Mouse (Mus musculus) left cerebral cortex, adult 2 months (tissue): ENCODE measurements around the gene Dgkd. TPM values are rescaled to one million over a fixed set of nuclear protein-coding genes. Genes with fewer than 3 reads are reported as not detected.

ENCODE experiments used
- DNase-seq, 2 experiments: peaks; one replicate each; pipeline ENCODE4 v3.0.0; 2021 to 2022; ENCODE audit warnings: low spot score in 2 of 2, mixed read lengths in 1 of 2; ENCODE audit errors: extremely low spot score in 1 of 2
- H3K27ac ChIP-seq: fragments of 200-600 bp; 2 replicates; pipeline ENCODE4 v1.8.1; 2022
- H3K4me3 ChIP-seq: fragments of 200-600 bp; 2 replicates; pipeline ENCODE4 v1.8.1; 2022
- CTCF ChIP-seq: fragments of 200-600 bp; IDR thresholded peaks from 2 replicates; pipeline ENCODE4 v1.8.1; 2022; ENCODE audit warnings: antibody characterized with exemption, mild to moderate bottlenecking, moderate library complexity
- intact Hi-C: fragments of 180-260 bp; cut with DNase I; formaldehyde crosslinking; loops from one replicate; pipeline ENCODE4 v1.15.1; 2025
- total RNA-seq, 2 experiments: library from RNA; stranded (reverse); gene quantifications; 2 replicates each; pipeline ENCODE4 v1.2.3; 2021

Gene Dgkd
- total RNA-seq, 2 experiments from 2014 or later, result 95.3 to 106 TPM

DNA sequence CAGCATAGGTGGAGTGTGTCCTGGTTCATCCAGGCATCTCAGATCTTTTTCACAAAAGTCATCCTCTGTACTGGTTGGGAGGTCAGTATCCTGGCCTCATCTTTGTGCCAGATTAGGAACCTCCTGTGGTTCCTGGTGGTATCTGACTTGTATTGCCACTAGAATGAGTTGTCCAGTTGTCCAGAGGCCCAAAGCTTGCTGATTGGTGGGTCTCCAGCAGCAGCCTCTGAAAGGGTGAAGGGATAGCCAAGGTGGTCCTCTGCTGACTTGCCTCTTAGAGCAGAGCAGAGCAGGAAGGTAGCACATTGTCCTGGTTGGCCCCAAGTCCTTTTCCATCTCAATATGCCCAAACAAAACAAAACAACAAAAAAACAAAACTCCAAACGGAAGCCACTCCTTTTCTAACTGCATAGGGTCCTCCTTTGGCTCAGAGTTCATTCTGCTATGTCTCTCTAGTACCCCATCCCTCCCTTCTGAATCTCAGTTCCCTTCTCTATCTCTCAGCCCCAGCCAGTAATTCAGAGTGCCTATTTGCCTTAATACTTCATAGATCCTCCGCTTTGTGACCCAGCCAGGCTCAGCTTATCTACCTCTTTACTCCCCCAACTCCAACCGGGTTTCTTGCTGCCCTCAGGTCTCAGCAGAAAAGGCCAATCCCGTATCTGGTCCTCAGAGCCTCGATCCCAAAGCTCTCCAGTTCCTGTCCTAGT is 851 bp upstream of the Dgkd start:
- DNase-seq, result no peak
- intact Hi-C loops, result loop anchor here (2.0 kb wide), 1 partner anchor 59 kb away; no protein-coding TSS in a partner anchor
- TF ChIP-seq CTCF, result no peak
- H3K4me3 ChIP-seq, result peak overlapping the region; percentile 91
- H3K27ac ChIP-seq, result peak overlapping the region; percentile 20

DNA sequence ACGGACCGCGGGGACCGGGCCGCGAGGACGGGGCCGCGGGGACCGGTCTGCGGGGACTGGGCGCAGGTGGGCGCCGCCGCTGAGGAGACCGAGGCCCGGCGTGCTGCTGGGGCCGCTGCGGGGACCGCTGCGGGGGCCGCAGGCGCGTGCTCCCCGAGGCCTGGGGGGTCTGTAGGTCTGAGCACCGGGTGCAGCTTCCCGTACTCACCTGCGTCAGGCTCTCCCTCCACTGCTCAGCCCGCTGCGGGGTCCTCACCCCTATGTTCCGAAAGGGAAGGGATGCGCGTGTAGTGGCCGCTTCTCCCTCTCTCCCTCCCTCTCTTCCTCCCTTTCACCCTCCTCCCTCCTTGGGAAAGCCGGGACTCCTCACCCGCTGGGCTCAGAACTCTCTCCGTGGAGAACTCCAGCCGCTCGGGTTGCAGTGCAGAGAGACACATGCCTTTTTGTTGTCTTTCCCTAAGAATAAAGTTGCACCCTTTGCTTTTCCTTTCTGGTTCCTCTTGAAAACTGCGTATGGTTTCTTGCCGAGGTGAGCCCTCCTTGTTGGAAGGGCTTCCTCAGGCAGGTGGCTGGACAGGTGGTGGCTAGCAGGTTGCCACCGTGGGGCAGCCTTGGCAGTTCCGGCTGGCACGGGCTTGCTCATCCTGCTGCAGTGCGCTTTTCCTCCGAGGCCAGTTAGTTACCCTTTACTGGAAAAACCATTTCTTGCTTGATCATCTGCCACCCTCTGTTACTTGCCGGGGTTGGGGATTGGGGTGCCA is 694 bp downstream of the Dgkd start:
- intact Hi-C loops, result loop anchor here (2.0 kb wide), 2 partner anchors 59 to 61 kb away; no protein-coding TSS in a partner anchor

DNA sequence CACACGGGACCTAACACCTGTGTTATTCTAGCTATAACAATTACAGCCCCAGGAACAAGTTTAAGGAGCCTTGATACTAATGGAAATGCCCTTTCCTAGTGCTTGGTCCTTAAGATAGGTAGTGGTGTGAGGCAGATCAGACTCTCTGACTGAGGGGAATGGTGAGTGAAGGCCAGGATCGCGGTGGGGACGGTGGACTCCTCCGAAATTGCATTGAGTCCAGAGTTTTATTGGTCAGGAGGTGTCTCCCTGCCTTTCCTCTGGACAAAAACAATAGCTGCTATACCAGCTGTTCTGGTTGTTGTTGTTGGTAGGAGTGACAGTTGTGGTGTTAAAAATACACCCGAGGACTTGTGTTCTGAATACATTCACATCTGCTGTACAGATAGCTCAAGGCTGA is 1.3 kb downstream of the Dgkd start:
- intact Hi-C loops, result loop anchor here (2.0 kb wide), 1 partner anchor 58 kb away; no protein-coding TSS in a partner anchor
- peak overlapping the region; percentile 84 for H3K27ac ChIP-seq

More for the DNA sequence above, 694 bp downstream of the Dgkd start:
- Histone ChIP-seq H3K27ac (peak overlapping the region; percentile 84), H3K4me3 (peak overlapping the region; percentile 91)
- peak in 1 of 2 experiments; percentile 43 for DNase-seq
- no peak for TF ChIP-seq CTCF

GRCm38 (mm10) chr1:87854851-87855251 is 1.8 kb downstream of the Dgkd start:
- Histone ChIP-seq H3K4me3 (peak overlapping the region; percentile 91), H3K27ac (peak overlapping the region; percentile 84)
- DNase-seq, result no peak
- intact Hi-C loops, result loop anchor here (2.0 kb wide), 1 partner anchor 58 kb away; no protein-coding TSS in a partner anchor
- TF ChIP-seq CTCF, result no peak

More for the DNA sequence above, 1.3 kb downstream of the Dgkd start:
- no peak for TF ChIP-seq CTCF
- H3K4me3 ChIP-seq, result peak overlapping the region; percentile 91
- no peak for DNase-seq

DNA sequence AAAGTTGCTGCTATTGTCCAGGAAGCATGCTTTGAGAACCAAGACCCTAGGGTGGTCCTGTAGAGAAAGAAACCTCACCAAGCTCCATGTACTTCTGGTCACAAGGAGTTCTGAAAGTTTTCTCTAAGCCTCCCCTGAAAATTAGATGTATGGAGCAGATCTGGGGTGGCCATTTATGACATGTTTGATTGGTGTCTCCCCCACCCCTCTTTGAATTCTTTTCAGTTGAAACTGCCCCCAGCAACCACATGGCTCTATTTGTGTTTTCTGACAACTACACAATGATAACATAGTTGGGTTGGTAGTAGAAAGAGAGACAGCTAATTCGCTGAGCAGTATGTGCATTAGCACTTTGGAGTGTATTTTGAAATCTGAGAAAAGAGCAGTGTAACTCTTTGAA is 2.4 kb downstream of the Dgkd start:
- DNase-seq, result no peak
- intact Hi-C loops, result loop anchor here (2.0 kb wide), 1 partner anchor 57 kb away; no protein-coding TSS in a partner anchor
- no peak overlapping the region for H3K4me3 ChIP-seq
- peak overlapping the region; percentile 84; the same call in 1 of the 2 replicates for H3K27ac ChIP-seq
- TF ChIP-seq CTCF, result no peak

DNA sequence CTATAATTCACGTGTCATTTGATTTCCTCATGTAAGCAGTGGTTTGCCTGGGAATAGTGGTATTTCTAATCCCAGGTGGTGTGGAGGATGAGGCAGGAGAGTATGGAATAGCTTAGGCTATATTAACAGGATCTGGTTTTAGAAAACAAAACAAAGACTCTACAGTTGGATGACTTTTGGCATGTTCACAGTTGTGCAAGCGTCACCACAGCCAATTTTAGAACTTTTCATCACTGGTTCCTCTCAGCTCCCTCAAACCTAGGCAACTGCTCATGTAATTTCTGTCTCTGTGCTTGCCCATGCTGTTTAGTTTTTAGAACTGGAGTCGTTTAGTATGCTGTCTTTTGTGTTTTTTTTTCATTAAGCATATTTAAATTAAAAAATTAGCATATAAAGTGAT is 3.7 kb downstream of the Dgkd start:
- no peak for TF ChIP-seq CTCF
- H3K4me3 ChIP-seq, result no peak overlapping the region
- DNase-seq, result no peak
- peak overlapping the region; percentile 36; the same call in 1 of the 2 replicates for H3K27ac ChIP-seq
- intact Hi-C loops, result no loop called here

DNA sequence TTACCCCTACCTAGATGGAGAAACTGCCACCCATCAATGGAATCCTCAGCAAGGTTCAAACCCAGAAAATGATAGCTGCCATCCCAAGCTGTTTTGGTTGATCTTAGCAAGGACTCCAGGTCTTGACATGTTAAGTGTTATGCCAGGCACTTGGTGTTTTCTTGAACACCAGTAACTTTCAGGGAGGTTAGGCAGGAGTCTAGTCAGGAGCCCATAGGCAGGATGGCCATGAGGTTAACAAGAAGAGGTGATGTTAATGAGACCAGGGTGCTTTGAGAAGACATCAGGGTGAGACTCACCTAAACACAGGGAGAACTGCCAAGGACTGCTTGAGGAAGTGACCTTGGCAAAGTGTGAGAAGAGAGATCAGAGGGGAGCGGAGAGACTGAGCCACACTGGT is 4.9 kb downstream of the Dgkd start:
- DNase-seq, result no peak
- Histone ChIP-seq H3K27ac (no peak overlapping the region), H3K4me3 (no peak overlapping the region)
- TF ChIP-seq CTCF, result no peak
- intact Hi-C loops, result no loop called here

GRCm38 (mm10) chr1:87858529-87858928 is 5.4 kb downstream of the Dgkd start:
- TF ChIP-seq CTCF, result no peak
- Histone ChIP-seq H3K27ac (no peak overlapping the region), H3K4me3 (no peak overlapping the region)
- no peak for DNase-seq
- intact Hi-C loops, result no loop called here

DNA sequence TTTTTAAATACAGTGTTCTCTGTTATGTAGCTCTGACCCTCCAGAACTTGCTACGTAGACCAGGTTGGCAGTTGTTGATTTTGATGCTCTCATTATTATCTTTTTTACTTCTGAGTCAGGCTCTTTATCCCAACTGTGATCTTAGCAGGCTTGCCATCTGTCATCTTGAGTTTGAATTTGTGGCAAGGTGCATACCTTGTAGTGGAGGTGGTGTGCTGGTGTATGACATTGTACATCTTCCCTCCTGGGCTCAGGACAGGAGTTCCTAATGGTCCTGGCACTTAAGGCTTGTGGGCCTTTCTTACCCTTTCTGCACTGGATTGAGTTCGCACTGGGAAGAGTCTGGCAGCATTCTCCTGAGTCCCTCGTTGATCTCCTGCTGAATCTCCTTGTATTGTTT is 10.5 kb downstream of the Dgkd start:
- DNase-seq, result no peak
- H3K4me3 ChIP-seq, result no peak overlapping the region
- TF ChIP-seq CTCF, result no peak
- no peak overlapping the region for H3K27ac ChIP-seq
- intact Hi-C loops, result no loop called here

- Histone ChIP-seq H3K4me3 (no peak overlapping the region), H3K27ac (no peak overlapping the region)
- intact Hi-C loops, result no loop called here
- TF ChIP-seq CTCF, result no peak
- no peak for DNase-seq
Observed at GRCm38 (mm10) chr1:87864889-87865288, 11.8 kb downstream of the Dgkd start.

GRCm38 (mm10) chr1:87866672-87867071 is 13.6 kb downstream of the Dgkd start:
- TF ChIP-seq CTCF, result no peak
- intact Hi-C loops, result no loop called here
- Histone ChIP-seq H3K27ac (no peak overlapping the region), H3K4me3 (no peak overlapping the region)
- no peak for DNase-seq

DNA sequence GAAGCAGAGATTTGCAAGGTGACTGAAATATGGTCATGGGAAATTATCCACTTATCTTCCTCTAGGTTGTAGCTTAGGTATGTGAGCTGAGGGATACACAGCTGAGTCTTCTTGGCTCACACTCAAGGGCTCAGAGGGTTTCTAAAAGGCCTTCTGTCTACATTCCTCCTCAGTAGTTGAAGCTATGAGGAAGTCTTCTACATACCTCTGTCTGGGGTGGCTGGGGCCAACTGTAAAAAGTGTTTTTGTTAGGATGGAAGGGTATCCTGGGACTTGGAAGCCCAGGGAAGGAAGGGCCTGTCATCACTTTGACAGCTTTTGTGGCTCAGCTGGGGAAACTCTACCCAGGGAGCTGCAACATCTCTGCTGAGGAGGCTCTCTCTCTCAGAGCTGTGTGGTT is 18.5 kb downstream of the Dgkd start:
- TF ChIP-seq CTCF, result no peak
- no peak overlapping the region for H3K27ac ChIP-seq
- no peak overlapping the region for H3K4me3 ChIP-seq
- intact Hi-C loops, result no loop called here
- DNase-seq, result no peak
